Mouse (Mus musculus): ENCODE measurements around the gene Il23r. TPM values are rescaled to one million over a fixed set of nuclear protein-coding genes. Genes with fewer than 3 reads are reported as not detected.

Il23r gene
- polyA plus RNA-seq, 1 experiment from 2014 or later = not detected

DNA sequence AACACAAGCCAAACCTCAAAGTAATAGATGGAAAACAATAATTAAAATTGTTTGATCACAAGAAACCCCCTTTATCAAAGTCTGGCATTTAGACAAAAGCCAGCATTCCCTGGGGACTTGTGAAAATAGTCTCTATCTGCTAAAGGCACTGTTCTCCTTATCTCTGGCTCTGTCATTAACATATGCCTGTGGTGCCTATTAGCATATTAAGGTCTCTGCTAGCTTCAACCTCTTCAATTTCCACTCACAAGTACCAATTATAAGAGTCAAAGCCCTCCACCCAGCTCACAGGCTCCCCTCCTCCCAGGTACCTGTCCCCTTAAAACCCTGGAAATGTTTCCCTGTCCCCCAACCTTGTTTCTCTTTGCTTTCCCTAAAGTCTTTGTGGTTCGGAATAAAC, 20.4 kb downstream of the Il23r start:
- WGBS (ENCODE audit: insufficient replicate concordance) = 14% methylated on average over 1 of the region's 1 CpGs
- no peak for ATAC-seq (ENCODE audit: low read depth)
- no peak for DNase-seq
- H3K36me3 ChIP-seq = no peaks in the 10 kb centered on the region
- H3K9me3 ChIP-seq (replicated peaks) = no peaks in the 10 kb centered on the region
- no peak overlapping the region for H3K9ac ChIP-seq
- H3K4me1 ChIP-seq (replicated peaks) = no peaks in the 10 kb centered on the region
- no peak overlapping the region for H3K4me3 ChIP-seq (replicated peaks)
- no peak overlapping the region for H3K27ac ChIP-seq
- H3K27me3 ChIP-seq = peaks cover 10% of the 10 kb centered on the region
- no peak overlapping the region for H3K4me2 ChIP-seq

DNA sequence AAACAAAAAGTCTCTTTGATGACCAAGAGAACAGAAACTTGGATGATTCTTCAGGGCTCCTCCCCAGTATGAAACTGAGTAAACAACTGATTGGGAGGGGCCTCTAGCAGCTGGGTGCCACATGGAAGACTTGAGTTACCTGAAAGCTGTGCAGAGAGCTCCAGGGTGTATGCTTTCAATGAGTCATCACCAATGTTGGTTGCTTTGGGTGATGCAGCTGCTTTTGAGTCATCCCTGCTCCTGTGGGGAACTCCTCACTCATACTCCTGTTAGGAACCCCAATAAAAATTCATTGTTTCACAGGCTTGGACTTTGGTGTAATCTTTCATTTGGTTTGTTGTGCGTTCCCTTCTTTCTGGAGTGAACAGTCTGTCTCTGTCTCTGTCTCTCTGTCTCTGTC, 32.2 kb downstream of the Il23r start:
- 78% methylated on average over 1 of the region's 1 CpGs for whole genome bisulfite sequencing (ENCODE audit: insufficient replicate concordance)
- DNase-seq (no peak), ATAC-seq (ENCODE audit: low read depth) (no peak)
- Histone ChIP-seq H3K27ac (no peak overlapping the region), H3K27me3 (no peaks in the 10 kb centered on the region), H3K4me3 (replicated peaks) (no peak overlapping the region), H3K36me3 (no peaks in the 10 kb centered on the region), H3K4me1 (replicated peaks) (no peaks in the 10 kb centered on the region), H3K9me3 (replicated peaks) (no peaks in the 10 kb centered on the region), H3K9ac (no peak overlapping the region), H3K4me2 (no peak overlapping the region)

DNA sequence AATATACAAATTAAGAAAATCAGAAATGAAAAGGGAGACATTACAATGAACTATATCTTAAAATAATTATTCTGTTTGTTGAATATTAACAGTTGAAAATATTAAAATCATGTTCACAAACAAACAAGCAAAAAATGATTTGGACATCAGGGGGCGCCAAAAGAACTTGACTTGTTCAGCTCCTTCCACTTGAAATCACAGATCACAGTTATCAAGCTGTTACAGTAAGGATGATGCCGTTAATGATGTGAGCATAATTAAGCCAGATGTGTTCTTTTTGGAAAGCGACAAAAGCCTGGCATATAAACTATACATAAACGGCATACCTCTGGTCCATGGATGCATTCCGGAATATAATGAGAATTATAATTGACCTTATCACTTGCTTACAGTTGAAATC, 40.3 kb downstream of the Il23r start:
- no peak overlapping the region for H3K9ac ChIP-seq
- H3K9me3 ChIP-seq (replicated peaks) = no peaks in the 10 kb centered on the region
- H3K27ac ChIP-seq = no peak overlapping the region
- DNase-seq = no peak
- 43% methylated on average over 5 of the region's 5 CpGs for WGBS (ENCODE audit: insufficient replicate concordance)
- H3K4me3 ChIP-seq (replicated peaks) = no peak overlapping the region
- no peaks in the 10 kb centered on the region for H3K27me3 ChIP-seq
- no peak overlapping the region for H3K4me2 ChIP-seq
- no peaks in the 10 kb centered on the region for H3K36me3 ChIP-seq
- ATAC-seq (ENCODE audit: low read depth) = no peak
- H3K4me1 ChIP-seq (replicated peaks) = no peaks in the 10 kb centered on the region

DNA sequence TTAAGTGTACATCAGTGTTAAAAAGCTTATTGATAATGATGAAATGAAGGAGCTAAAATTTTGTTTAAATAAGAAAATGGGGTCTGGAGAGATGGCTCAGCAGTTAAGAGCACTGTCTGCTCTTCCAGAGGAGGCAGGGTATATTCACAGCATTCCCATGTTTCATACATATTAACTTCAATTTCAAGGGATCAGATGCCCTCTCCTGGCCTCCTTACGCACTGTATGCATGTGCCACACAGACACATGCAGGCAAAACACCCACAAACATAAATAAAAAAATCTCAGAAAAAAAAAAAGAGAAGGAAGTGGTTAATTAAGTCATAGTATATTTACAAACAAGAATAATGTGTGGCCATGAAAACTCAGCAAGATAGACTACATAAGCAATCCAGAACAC, 45.8 kb downstream of the Il23r start:
- 60% methylated on average over 1 of the region's 1 CpGs for WGBS (ENCODE audit: insufficient replicate concordance)
- DNase-seq = no peak

DNA sequence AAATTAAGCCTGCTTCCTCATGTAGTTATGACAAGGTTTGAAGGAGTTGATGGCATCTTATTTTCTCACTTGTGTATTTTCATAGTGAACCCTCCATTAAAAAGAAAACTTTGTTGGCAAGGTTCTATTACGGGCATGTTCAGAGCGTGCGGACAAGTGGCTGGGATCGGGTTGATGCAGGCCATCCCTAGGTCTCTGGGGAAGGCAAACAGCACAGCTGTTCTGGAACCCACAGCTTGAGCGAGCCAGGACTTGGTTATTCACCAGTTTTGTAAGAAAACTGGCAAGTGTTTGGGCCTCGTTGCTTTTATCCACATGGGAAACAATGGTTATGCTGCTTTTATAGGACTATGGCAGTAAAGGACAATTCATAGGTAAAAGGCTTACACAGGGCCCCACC, 48.5 kb downstream of the Il23r start:
- no peak overlapping the region for H3K4me2 ChIP-seq
- no peak overlapping the region for H3K4me3 ChIP-seq (replicated peaks)
- no peaks in the 10 kb centered on the region for H3K4me1 ChIP-seq (replicated peaks)
- no peaks in the 10 kb centered on the region for H3K36me3 ChIP-seq
- H3K9me3 ChIP-seq (replicated peaks) = no peaks in the 10 kb centered on the region
- no peak overlapping the region for H3K9ac ChIP-seq
- DNase-seq = no peak
- WGBS (ENCODE audit: insufficient replicate concordance) = 73% methylated on average over 6 of the region's 6 CpGs
- no peak overlapping the region for H3K27ac ChIP-seq
- no peaks in the 10 kb centered on the region for H3K27me3 ChIP-seq
- no peak for ATAC-seq (ENCODE audit: low read depth)

More for the DNA sequence above, 45.8 kb downstream of the Il23r start:
- H3K9me3 ChIP-seq (replicated peaks) = no peaks in the 10 kb centered on the region
- ATAC-seq (ENCODE audit: low read depth) = no peak
- no peaks in the 10 kb centered on the region for H3K36me3 ChIP-seq
- no peak overlapping the region for H3K9ac ChIP-seq
- no peak overlapping the region for H3K4me3 ChIP-seq (replicated peaks)
- no peaks in the 10 kb centered on the region for H3K4me1 ChIP-seq (replicated peaks)
- H3K27ac ChIP-seq = no peak overlapping the region
- no peak overlapping the region for H3K4me2 ChIP-seq
- H3K27me3 ChIP-seq = no peaks in the 10 kb centered on the region

DNA sequence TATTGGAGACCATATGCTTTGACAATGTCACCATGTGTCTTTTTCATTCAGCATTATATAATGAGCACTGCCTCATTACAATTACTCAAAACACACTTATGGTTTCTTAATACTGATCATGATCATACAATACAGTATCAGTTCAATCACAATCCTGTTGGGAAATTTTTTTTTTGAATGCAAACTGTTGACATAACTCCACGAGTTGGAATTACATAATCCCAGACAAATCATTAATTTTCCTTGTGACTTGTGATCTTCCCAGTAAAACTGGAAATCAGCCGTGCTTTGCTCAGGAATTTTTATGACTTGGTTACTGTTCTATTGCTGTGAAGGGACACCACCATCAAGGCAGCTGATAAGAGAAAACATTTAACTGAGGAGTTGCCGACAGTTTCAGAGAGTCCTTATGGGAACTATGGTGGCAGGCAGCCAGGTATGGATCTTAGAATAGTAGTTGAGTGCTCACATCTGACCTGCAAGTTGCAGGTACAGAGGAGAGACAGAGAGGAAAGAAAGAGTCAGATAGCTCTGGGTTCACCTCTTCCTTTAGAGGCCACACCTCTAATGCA, 53.8 kb downstream of the Il23r start:
- 50% methylated on average over 3 of the region's 3 CpGs for WGBS (ENCODE audit: insufficient replicate concordance)
- no peak for ATAC-seq (ENCODE audit: low read depth)

DNA sequence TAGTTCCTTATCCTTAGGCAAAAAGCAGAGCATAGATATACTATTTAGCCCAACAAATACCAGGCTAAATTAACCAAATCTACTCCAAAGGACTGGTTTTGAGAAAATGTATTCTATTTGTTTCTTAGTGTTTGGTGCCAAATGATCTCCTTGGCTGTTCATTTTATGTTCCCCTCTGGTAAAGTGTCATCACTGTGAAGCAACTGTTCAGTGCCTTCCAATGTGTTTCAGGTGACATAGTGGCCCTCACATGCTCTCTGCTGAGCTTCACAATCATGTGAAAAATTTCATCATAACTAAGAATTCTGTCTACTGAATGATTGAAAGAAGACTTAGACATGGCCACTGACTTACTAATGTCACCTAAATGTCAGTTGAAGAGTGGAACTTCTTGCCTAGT, 54.6 kb downstream of the Il23r start:
- ATAC-seq (ENCODE audit: low read depth) = no peak
- Histone ChIP-seq H3K9ac (no peak overlapping the region), H3K27me3 (no peaks in the 10 kb centered on the region), H3K9me3 (replicated peaks) (no peaks in the 10 kb centered on the region), H3K36me3 (no peaks in the 10 kb centered on the region), H3K4me3 (replicated peaks) (no peak overlapping the region), H3K4me2 (no peak overlapping the region), H3K4me1 (replicated peaks) (no peaks in the 10 kb centered on the region), H3K27ac (no peak overlapping the region)
- no peak for DNase-seq

More for the DNA sequence above, 53.8 kb downstream of the Il23r start:
- Histone ChIP-seq H3K9ac (no peak overlapping the region), H3K4me3 (replicated peaks) (no peak overlapping the region), H3K4me2 (no peak overlapping the region), H3K27me3 (no peaks in the 10 kb centered on the region), H3K27ac (no peak overlapping the region), H3K4me1 (replicated peaks) (no peaks in the 10 kb centered on the region), H3K36me3 (no peaks in the 10 kb centered on the region), H3K9me3 (replicated peaks) (no peaks in the 10 kb centered on the region)
- DNase-seq = no peak

DNA sequence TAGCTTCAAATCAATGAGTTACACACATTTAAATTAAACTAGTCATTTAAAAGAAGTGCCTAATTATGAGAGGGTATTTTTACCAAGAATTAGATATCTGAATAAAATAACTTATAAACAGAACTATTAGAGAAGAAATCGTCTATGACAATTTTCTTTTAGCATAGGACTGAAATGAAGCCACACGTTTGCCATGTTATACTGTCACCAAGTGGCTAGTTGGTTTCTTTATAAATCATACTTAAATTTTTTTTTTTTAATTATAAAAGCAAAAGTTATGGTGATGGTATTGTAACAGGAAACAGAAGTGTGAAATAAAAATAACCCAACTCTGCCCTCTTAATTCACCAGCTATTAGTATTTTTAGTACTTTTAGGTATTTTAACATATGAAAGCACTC, 55.4 kb downstream of the Il23r start:
- no peak overlapping the region for H3K9ac ChIP-seq
- ATAC-seq (ENCODE audit: low read depth) (no peak), DNase-seq (no peak)
- H3K4me1 ChIP-seq (replicated peaks) = no peaks in the 10 kb centered on the region
- no peaks in the 10 kb centered on the region for H3K36me3 ChIP-seq
- H3K27ac ChIP-seq = no peak overlapping the region
- no peaks in the 10 kb centered on the region for H3K9me3 ChIP-seq (replicated peaks)
- 53% methylated on average over 2 of the region's 2 CpGs for WGBS (ENCODE audit: insufficient replicate concordance)
- no peaks in the 10 kb centered on the region for H3K27me3 ChIP-seq
- no peak overlapping the region for H3K4me2 ChIP-seq
- no peak overlapping the region for H3K4me3 ChIP-seq (replicated peaks)

DNA sequence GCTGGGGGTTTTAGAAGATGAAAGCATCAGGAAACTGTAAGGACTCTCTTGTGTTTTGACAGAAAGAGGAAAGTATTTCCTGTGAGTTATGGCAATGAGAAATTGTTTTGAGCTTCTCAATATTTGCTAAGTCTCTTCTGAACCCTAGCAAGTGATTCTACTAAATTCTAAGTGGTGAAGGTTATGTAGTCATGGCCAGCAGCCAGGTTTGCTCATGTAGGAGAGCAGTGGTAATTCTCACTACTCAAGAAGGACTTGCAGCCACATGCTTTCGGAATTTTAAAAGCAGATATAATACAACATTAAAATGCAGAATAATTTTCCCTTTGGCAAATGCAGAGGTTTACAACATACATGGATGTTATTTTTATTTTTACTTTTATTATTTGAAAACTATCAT, 55.9 kb downstream of the Il23r start:
- no peak overlapping the region for H3K4me2 ChIP-seq
- WGBS (ENCODE audit: insufficient replicate concordance) = 67% methylated on average over 1 of the region's 1 CpGs
- H3K27ac ChIP-seq = no peak overlapping the region
- no peaks in the 10 kb centered on the region for H3K4me1 ChIP-seq (replicated peaks)
- H3K4me3 ChIP-seq (replicated peaks) = no peak overlapping the region
- no peak overlapping the region for H3K9ac ChIP-seq
- no peaks in the 10 kb centered on the region for H3K27me3 ChIP-seq
- H3K9me3 ChIP-seq (replicated peaks) = no peaks in the 10 kb centered on the region
- no peaks in the 10 kb centered on the region for H3K36me3 ChIP-seq
- DNase-seq = no peak
- no peak for ATAC-seq (ENCODE audit: low read depth)

DNA sequence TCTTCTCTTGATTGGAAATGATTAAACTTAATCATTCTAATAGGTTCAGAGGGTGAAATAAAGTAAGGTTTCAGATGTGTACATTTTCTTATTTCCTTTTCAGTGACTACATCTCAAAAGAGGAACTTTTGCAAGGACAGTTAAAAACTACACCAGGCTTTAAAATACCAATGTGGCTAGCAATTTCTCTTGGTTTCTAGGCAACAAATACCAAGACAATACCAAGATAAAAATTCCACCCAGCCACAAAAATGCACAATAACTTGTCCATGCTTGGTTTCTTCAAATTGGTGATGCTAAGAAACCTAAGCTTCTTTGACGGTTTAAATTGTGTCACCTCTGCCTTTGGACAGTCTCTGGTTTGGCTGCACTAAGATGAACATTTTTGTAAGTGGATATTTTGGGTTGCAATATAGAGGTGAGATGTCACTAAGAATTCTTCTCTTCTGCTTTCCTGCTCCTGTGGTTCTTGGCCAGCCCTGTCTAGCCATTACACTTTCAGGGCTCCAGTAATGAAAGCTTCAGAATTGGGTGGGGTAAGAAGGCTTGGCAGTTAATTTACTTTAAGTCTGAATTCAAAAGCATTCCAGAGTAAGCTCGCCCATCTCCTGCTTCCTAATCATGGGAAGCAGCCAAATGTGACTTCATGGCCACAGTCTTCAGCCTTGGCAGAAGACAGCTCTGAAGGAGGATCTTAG, 56.8 kb downstream of the Il23r start:
- Histone ChIP-seq H3K4me1 (replicated peaks) (no peaks in the 10 kb centered on the region), H3K36me3 (no peaks in the 10 kb centered on the region), H3K27ac (no peak overlapping the region), H3K9ac (no peak overlapping the region), H3K4me2 (no peak overlapping the region), H3K27me3 (no peaks in the 10 kb centered on the region), H3K4me3 (replicated peaks) (no peak overlapping the region), H3K9me3 (replicated peaks) (no peaks in the 10 kb centered on the region)
- ATAC-seq (ENCODE audit: low read depth) (no peak), DNase-seq (no peak)
- 37% methylated on average over 2 of the region's 2 CpGs for WGBS (ENCODE audit: insufficient replicate concordance)

DNA sequence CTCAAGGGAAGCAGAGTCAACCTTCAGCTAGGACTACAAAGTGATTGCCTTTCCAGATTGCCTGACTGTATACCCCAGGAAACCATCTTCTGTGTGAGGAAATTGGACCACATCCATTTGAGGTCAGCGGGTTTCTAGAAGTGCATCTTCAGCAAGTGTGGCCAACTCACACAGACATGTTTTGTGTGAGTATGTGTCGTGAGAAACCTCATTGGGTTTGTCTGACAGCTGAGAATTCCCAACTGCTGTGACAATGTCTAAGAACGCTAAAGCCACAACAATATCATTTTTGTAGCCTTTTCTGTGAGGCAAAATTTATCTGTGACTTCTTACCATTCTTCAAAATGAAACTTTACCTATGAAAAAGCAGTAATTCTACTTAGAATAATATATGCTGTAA, 59.8 kb downstream of the Il23r start:
- Histone ChIP-seq H3K4me1 (replicated peaks) (no peaks in the 10 kb centered on the region), H3K36me3 (no peaks in the 10 kb centered on the region), H3K9me3 (replicated peaks) (no peaks in the 10 kb centered on the region), H3K4me2 (no peak overlapping the region), H3K4me3 (replicated peaks) (no peak overlapping the region), H3K27ac (no peak overlapping the region), H3K9ac (no peak overlapping the region), H3K27me3 (no peaks in the 10 kb centered on the region)
- 59% methylated on average over 3 of the region's 3 CpGs for WGBS (ENCODE audit: insufficient replicate concordance)
- DNase-seq = no peak
- no peak for ATAC-seq (ENCODE audit: low read depth)

DNA sequence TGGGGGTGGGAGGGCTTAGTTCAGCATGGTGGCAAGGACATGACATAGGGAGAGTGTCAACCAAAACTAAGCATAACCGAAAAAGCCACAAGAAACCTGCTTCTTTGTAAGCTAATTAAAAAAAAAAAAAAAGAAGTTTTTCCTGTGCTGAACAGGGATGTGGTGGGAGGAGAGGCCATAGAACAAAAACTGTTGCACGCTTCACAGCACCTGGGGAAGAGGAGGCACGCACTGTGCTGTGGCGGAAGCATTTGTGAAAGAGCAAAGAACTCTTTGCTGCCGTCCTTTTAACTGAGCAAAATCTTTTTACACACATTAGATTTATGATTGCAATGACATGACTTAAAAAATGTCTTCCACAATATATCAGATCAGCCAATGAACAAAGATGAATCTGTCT, 69.9 kb downstream of the Il23r start:
- Histone ChIP-seq H3K27me3 (no peaks in the 10 kb centered on the region), H3K9me3 (replicated peaks) (no peaks in the 10 kb centered on the region), H3K9ac (no peak overlapping the region), H3K4me3 (replicated peaks) (no peak overlapping the region), H3K36me3 (no peaks in the 10 kb centered on the region), H3K4me1 (replicated peaks) (no peaks in the 10 kb centered on the region), H3K27ac (no peak overlapping the region), H3K4me2 (no peak overlapping the region)
- no peak for ATAC-seq (ENCODE audit: low read depth)
- no peak for DNase-seq
- 59% methylated on average over 5 of the region's 5 CpGs for WGBS (ENCODE audit: insufficient replicate concordance)
